In the genomic region with DNA sequence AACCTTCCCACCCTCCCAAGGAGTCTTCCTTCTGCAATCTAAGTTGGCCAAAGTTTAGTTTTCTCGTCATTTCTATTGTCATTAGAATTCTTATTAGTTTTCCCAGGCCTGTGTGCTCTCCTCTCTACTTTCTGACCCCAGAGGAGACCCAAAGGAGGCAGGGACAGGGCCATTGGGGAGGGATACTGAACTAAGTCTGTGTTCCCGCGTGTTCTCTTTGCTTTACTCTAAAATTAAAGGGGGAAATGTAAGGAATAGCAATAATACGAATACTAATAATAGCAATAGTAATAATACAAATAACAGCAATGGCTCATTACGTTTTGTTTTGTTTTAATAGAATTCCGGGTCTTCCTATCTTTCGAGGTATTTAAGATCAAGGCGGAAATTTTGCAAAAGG, we compare ENCODE assay signal across 16 mouse cellular contexts. TPM values are rescaled to one million over a fixed set of nuclear protein-coding genes. Genes with fewer than 3 reads are reported as not detected.
DNase-seq lines count a peak whose midpoint lies in the region; ATAC-seq and TF ChIP-seq lines count a peak whose summit lies in the region.
"Had no signal": no experiment of that assay in that cellular context is flagged by ENCODE, and none has a peak within 500 bp of the region (broad histone marks: within the 10 kb centered on the region; RNA-seq: fewer than 3 reads in every experiment).

No protein-coding gene starts in this region.

- peaks cover 31% of the 10 kb centered on the region for H3K27me3 ChIP-seq in heart, embryonic 13.5 days (replicated peaks)
- peaks cover 32% of the 10 kb centered on the region for H3K27me3 ChIP-seq in lung, embryonic 14.5 days (ENCODE audit: insufficient read depth, low read length)
- H3K27me3 ChIP-seq in limb, embryonic 10.5 days (ENCODE audit: low read depth, poor library complexity, severe bottlenecking): peaks cover 96% of the 10 kb centered on the region
- H3K27me3 ChIP-seq in limb, embryonic 15.5 days: peaks cover 65% of the 10 kb centered on the region

- no peak for ATAC-seq in heart, embryonic 13.5 days (ENCODE audit: extremely low read depth, insufficient number of reproducible peaks, low FRiP score, low TSS enrichment)
- ATAC-seq in lung, embryonic 14.5 days (ENCODE audit: insufficient read depth): no peak
- no peak for ATAC-seq in limb, embryonic 15.5 days (ENCODE audit: insufficient number of reproducible peaks, low FRiP score, low TSS enrichment, low read depth)
- ATAC-seq: intestine, embryonic 16.5 days had no signal

- H3K36me3 ChIP-seq in heart, embryonic 13.5 days: no peaks in the 10 kb centered on the region
- peaks cover 8% of the 10 kb centered on the region; the same call in 1 of the 2 replicates for H3K36me3 ChIP-seq in lung, embryonic 14.5 days (ENCODE audit: insufficient read depth)
- H3K36me3 ChIP-seq in limb, embryonic 10.5 days: no peaks in the 10 kb centered on the region
- no peaks in the 10 kb centered on the region for H3K36me3 ChIP-seq in limb, embryonic 15.5 days
- H3K36me3 ChIP-seq: forebrain, embryonic 10.5 days had no signal

- H3K9me3 ChIP-seq in heart, embryonic 13.5 days: no peaks in the 10 kb centered on the region
- H3K9me3 ChIP-seq in lung, embryonic 14.5 days (ENCODE audit: low read depth, low read length): no peaks in the 10 kb centered on the region
- no peaks in the 10 kb centered on the region for H3K9me3 ChIP-seq in limb, embryonic 10.5 days (replicated peaks)
- H3K9me3 ChIP-seq in limb, embryonic 15.5 days: no peaks in the 10 kb centered on the region
- H3K9me3 ChIP-seq: forebrain, embryonic 10.5 days had no signal

- peak overlapping the region; percentile 79 for H3K4me3 ChIP-seq in heart, embryonic 13.5 days
- peak overlapping the region; percentile 63 for H3K4me3 ChIP-seq in lung, embryonic 14.5 days (ENCODE audit: low read depth, low read length)
- H3K4me3 ChIP-seq in limb, embryonic 10.5 days: peak overlapping the region; percentile 64
- H3K4me3 ChIP-seq in limb, embryonic 15.5 days: peak overlapping the region; percentile 48
- H3K4me3 ChIP-seq: forebrain, embryonic 10.5 days; myocyte had no signal

- WGBS in heart, embryonic 13.5 days: 20% methylated on average over 8 of the region's 8 CpGs
- WGBS in lung, embryonic 14.5 days: 7% methylated on average over 8 of the region's 8 CpGs
- WGBS in limb, embryonic 10.5 days: 5% methylated on average over 8 of the region's 8 CpGs
- 11% methylated on average over 8 of the region's 8 CpGs for WGBS in limb, embryonic 15.5 days

- H3K27ac ChIP-seq in heart, embryonic 13.5 days (replicated peaks): peak overlapping the region; percentile 98
- H3K27ac ChIP-seq in lung, embryonic 14.5 days (ENCODE audit: low read depth): peak overlapping the region; percentile 97
- peak overlapping the region; percentile 99 for H3K27ac ChIP-seq in limb, embryonic 10.5 days
- H3K27ac ChIP-seq in limb, embryonic 15.5 days: peak overlapping the region; percentile 90
- H3K27ac ChIP-seq: forebrain, embryonic 10.5 days had no signal

- H3K4me1 ChIP-seq in heart, embryonic 13.5 days: peaks cover 49% of the 10 kb centered on the region
- peaks cover 8% of the 10 kb centered on the region; the same call in 1 of the 2 replicates for H3K4me1 ChIP-seq in lung, embryonic 14.5 days (ENCODE audit: insufficient read depth)
- H3K4me1 ChIP-seq in limb, embryonic 10.5 days: peaks cover 51% of the 10 kb centered on the region
- peaks cover 20% of the 10 kb centered on the region for H3K4me1 ChIP-seq in limb, embryonic 15.5 days

- H3K9ac ChIP-seq in heart, embryonic 13.5 days: peak overlapping the region; percentile 97
- H3K9ac ChIP-seq in lung, embryonic 14.5 days: peak overlapping the region; percentile 98
- H3K9ac ChIP-seq in limb, embryonic 15.5 days: peak overlapping the region; percentile 47

- no peak for TF ChIP-seq CTCF in lung, embryonic 14.5 days (IDR thresholded peaks at IDR 0.05; ENCODE audit: low read depth)

- peak overlapping the region; percentile 81 for H3K4me2 ChIP-seq in heart, embryonic 13.5 days
- H3K4me2 ChIP-seq in lung, embryonic 14.5 days: peak overlapping the region; percentile 84
- peak overlapping the region; percentile 50; the same call in 1 of the 2 replicates for H3K4me2 ChIP-seq in limb, embryonic 15.5 days

- no peak for DNase-seq in heart, adult 8-10 months (ENCODE audit: low spot score)
- DNase-seq in lung, embryonic 14.5 days: no peak
- DNase-seq in lung, adult 18-20 months: no peak
- no peak for DNase-seq in limb, embryonic 10.5 days (ENCODE audit: low spot score)
- no peak for DNase-seq in cerebellum, adult 9-10 months
- DNase-seq: kidney, postnatal 36 days had no signal

RNA-seq across cellular contexts. Expression of gene Tbx5, which starts 1.9 kb away (rescaled TPM):
- polyA plus RNA-seq in heart, embryonic 13.5 days (2015; fragmentation: Nextera tagmentation; extraction: Ambion mirVana): 31.3 and 38.4 TPM in 2 replicates
- 10 to 100 TPM; 22.5 to 44.9 (median 33.8) TPM for total RNA-seq in heart, adult 8-10 months (2022)
- polyA plus RNA-seq in lung, embryonic 14.5 days (2014; fragmentation: Nextera tagmentation; extraction: Ambion mirVana): 57.7 and 59.4 TPM in 2 replicates
- polyA plus RNA-seq in limb, embryonic 10.5 days (2016; fragmentation: Nextera tagmentation; extraction: Ambion mirVana): 35.6 and 39.1 TPM in 2 replicates
- polyA plus RNA-seq in limb, embryonic 15.5 days (2015; fragmentation: Nextera tagmentation; extraction: Ambion mirVana): 18.1 and 21.3 TPM in 2 replicates
- total RNA-seq: hematopoietic stem cell, adult 5-6 weeks; layer of hippocampus, postnatal 25 days; left cerebral cortex, postnatal 36 days; megakaryocyte-erythroid progenitor cell, adult 5-6 weeks; MEL had no signal
- polyA plus RNA-seq: intestine, embryonic 16.5 days; myocyte had no signal

Comparison
In these comparisons a context has a peak if more than half of its experiments do, and no peak if none do; other contexts are left out.
1. H3K9ac ChIP-seq: peak in every context shown above with its lines; median percentile 98 in lung, embryonic 14.5 days; 97 in heart, embryonic 13.5 days; 47 in limb, embryonic 15.5 days.